Mouse (Mus musculus) Patski (cell line): ENCODE data around the gene Adcy6. TPM values are rescaled to one million over a fixed set of nuclear protein-coding genes. Genes with fewer than 3 reads are reported as not detected.

Experiments used
- ATAC-seq: fragments of 100-300 bp; one replicate; pipeline ENCODE4 v1.8.0; 2021
- CTCF ChIA-PET: fragments of 350-600 bp; sonication (Branson Sonifier 250); formaldehyde crosslinking; loops from one replicate; lab custom pipeline; 2022; ENCODE audit warnings: inconsistent platforms; lab: Charles Lee
- POLR2A ChIA-PET: fragments of 350-600 bp; sonication (Branson Sonifier 250); formaldehyde crosslinking; loops from one replicate; lab custom pipeline; 2022; ENCODE audit warnings: antibody characterized with exemption, inconsistent platforms; lab: Charles Lee
- DNase-seq: peaks from one replicate; pipeline ENCODE4 v3.0.0-alpha.2; 2011; ENCODE audit warnings: low read depth, low spot score
- H3K27me3 ChIP-seq: fragments of 371-371 bp; one replicate; pipeline ENCODE4 v1.5.1; 2021
- CTCF ChIP-seq: fragments of 100-300 bp; IDR thresholded peaks from one replicate; pipeline ENCODE4 v1.5.1; 2021
- in situ Hi-C: fragments of 300-500 bp; cut with MboI; formaldehyde crosslinking; loops from 3 replicates; pipeline ENCODE4 v1.11.1; 2018; ENCODE audit warnings: low pct_unique_long_range_greater_than_20kb, mixed read lengths
- polyA plus RNA-seq: library from polyadenylated mRNA; unstranded; gene quantifications from one replicate; pipeline ENCODE4 v1.2.3, GENCODE M21; 2021

Gene Adcy6
- polyA plus RNA-seq, result 114 TPM

GRCm38 (mm10) chr15:98609331-98610130 lies at the start of gene Adcy6:
Adcy6 (minus strand) TSS chr15:98610076.
- ChIA-PET POLR2A (interaction anchor here (0.5 to 1.1 kb wide), 4 partner anchors 9 to 25 kb away, joined by 3 to 4 read pairs (median 4); no protein-coding TSS in a partner anchor), CTCF (interaction anchor here (1.1 to 1.6 kb wide), 2 partner anchors 29 to 30 kb away, joined by 3 to 5 read pairs; no protein-coding TSS in a partner anchor)
- H3K27me3 ChIP-seq, result no peaks in the 10 kb centered on the region
- ATAC-seq (peak; percentile 36), DNase-seq (no peak)
- no peak for TF ChIP-seq CTCF
- in situ Hi-C loops, result no loop called here

- ChIA-PET POLR2A (no interaction called here), CTCF (interaction anchor here (1.6 kb wide), 1 partner anchor 12 kb away, joined by 4 read pairs; no protein-coding TSS in a partner anchor)
- no peak for TF ChIP-seq CTCF
- DNase-seq, result no peak
- no peaks in the 10 kb centered on the region for H3K27me3 ChIP-seq
- in situ Hi-C loops, result no loop called here
- ATAC-seq, result no peak
Measured at GRCm38 (mm10) chr15:98656982-98657751, 47.3 kb upstream of the Adcy6 start.

- in situ Hi-C loops, result no loop called here
- ChIA-PET CTCF (interaction anchor here (1.3 kb wide), 1 partner anchor 72 kb away, joined by 6 read pairs; no protein-coding TSS in a partner anchor), POLR2A (no interaction called here)
- ATAC-seq (no peak), DNase-seq (no peak)
- no peaks in the 10 kb centered on the region for H3K27me3 ChIP-seq
- TF ChIP-seq CTCF, result no peak
Measured at GRCm38 (mm10) chr15:98652174-98652573, 42.3 kb upstream of the Adcy6 start.

- H3K27me3 ChIP-seq, result no peaks in the 10 kb centered on the region
- in situ Hi-C loops, result no loop called here
- no peak for TF ChIP-seq CTCF
- DNase-seq (no peak), ATAC-seq (no peak)
- CTCF ChIA-PET, result no interaction called here
- POLR2A ChIA-PET, result no interaction called here
Measured at GRCm38 (mm10) chr15:98651431-98651830, 41.6 kb upstream of the Adcy6 start.

- no peaks in the 10 kb centered on the region for H3K27me3 ChIP-seq
- ChIA-PET POLR2A (interaction anchor here (0.6 kb wide), 1 partner anchor 8 kb away, joined by 3 read pairs; no protein-coding TSS in a partner anchor), CTCF (interaction anchor here (1.3 kb wide), 1 partner anchor 21 kb away, joined by 4 read pairs; no protein-coding TSS in a partner anchor)
- DNase-seq (no peak), ATAC-seq (no peak)
- TF ChIP-seq CTCF, result no peak
- in situ Hi-C loops, result no loop called here
Measured at GRCm38 (mm10) chr15:98648071-98648470, 38.2 kb upstream of the Adcy6 start.

- POLR2A ChIA-PET, result interaction anchor here (0.6 to 0.9 kb wide), 2 partner anchors 9 to 17 kb away, joined by 3 to 4 read pairs; partner anchors contain the start of gene Cacnb3
- no peaks in the 10 kb centered on the region for H3K27me3 ChIP-seq
- no peak for TF ChIP-seq CTCF
- DNase-seq (no peak), ATAC-seq (no peak)
- CTCF ChIA-PET, result interaction anchor here (1.3 kb wide), 1 partner anchor 20 kb away, joined by 4 read pairs; no protein-coding TSS in a partner anchor
- in situ Hi-C loops, result no loop called here
Measured at GRCm38 (mm10) chr15:98647308-98647707, 37.4 kb upstream of the Adcy6 start.

GRCm38 (mm10) chr15:98646737-98647136 lies 36.9 kb upstream of the Adcy6 start:
- POLR2A ChIA-PET, result interaction anchor here (0.9 kb wide), 1 partner anchor 16 kb away, joined by 4 read pairs; the partner anchor contains the start of gene Cacnb3
- no peaks in the 10 kb centered on the region for H3K27me3 ChIP-seq
- no peak for TF ChIP-seq CTCF
- in situ Hi-C loops, result no loop called here
- CTCF ChIA-PET, result no interaction called here
- no peak for DNase-seq
- ATAC-seq, result no peak

- in situ Hi-C loops, result no loop called here
- no peak for TF ChIP-seq CTCF
Measured at GRCm38 (mm10) chr15:98645057-98646026, 35.5 kb upstream of the Adcy6 start.

GRCm38 (mm10) chr15:98644406-98644805 lies 34.5 kb upstream of the Adcy6 start:
- CTCF ChIA-PET, result interaction anchor here (1.9 kb wide), 1 partner anchor 13 kb away, joined by 4 read pairs; no protein-coding TSS in a partner anchor
- no peak for ATAC-seq
- in situ Hi-C loops, result no loop called here
- POLR2A ChIA-PET, result interaction anchor here (1.4 kb wide), 1 partner anchor 9 kb away, joined by 3 read pairs; no protein-coding TSS in a partner anchor
- no peak for TF ChIP-seq CTCF
- no peak for DNase-seq
- H3K27me3 ChIP-seq, result no peaks in the 10 kb centered on the region

More at GRCm38 (mm10) chr15:98645057-98646026, 35.5 kb upstream of the Adcy6 start:
- no peak for ATAC-seq
- no peak for DNase-seq
- H3K27me3 ChIP-seq, result no peaks in the 10 kb centered on the region
- POLR2A ChIA-PET, result interaction anchor here (0.9 kb wide), 1 partner anchor 17 kb away, joined by 3 read pairs; no protein-coding TSS in a partner anchor
- CTCF ChIA-PET, result interaction anchor here (0.6 to 1.9 kb wide), 2 partner anchors 10 to 12 kb away, joined by 3 to 4 read pairs; no protein-coding TSS in a partner anchor
